Mouse (Mus musculus) forebrain, postnatal 0 days (tissue): ENCODE data around the gene Fastk. TPM values are rescaled to one million over a fixed set of nuclear protein-coding genes. Genes with fewer than 3 reads are reported as not detected.

Experiments used
- ATAC-seq: fragments of 200-750 bp; cut with Nextera tagmentation; 2 replicates; pipeline ENCODE4 v1.8.0; 2017; ENCODE audit warnings: mild to moderate bottlenecking, moderate library complexity
- DNase-seq: peaks from one replicate; pipeline ENCODE4 v3.0.0-alpha.2; 2015
- H3K27ac ChIP-seq: fragments of 300-500 bp; sonication (generic); 2 replicates; pipeline ENCODE4 v1.5.1; 2014; ENCODE audit warnings: low read depth, mild to moderate bottlenecking, antibody characterized with exemption, low read length, moderate library complexity, mixed read lengths
- H3K27me3 ChIP-seq: fragments of 300-500 bp; sonication (generic); 2 replicates; pipeline ENCODE4 v1.6.1; 2014; ENCODE audit warnings: mild to moderate bottlenecking, low read length, mixed read lengths; ENCODE audit not compliant: insufficient read depth
- H3K36me3 ChIP-seq: fragments of 300-500 bp; sonication (generic); 2 replicates; pipeline ENCODE4 v1.6.1; 2014; ENCODE audit warnings: mild to moderate bottlenecking, moderate library complexity; ENCODE audit not compliant: insufficient read depth
- H3K4me1 ChIP-seq: fragments of 300-500 bp; sonication (generic); 2 replicates; pipeline ENCODE4 v1.6.1; 2014; ENCODE audit warnings: antibody characterized with exemption; ENCODE audit not compliant: insufficient read depth
- H3K4me2 ChIP-seq: fragments of 300-500 bp; sonication (generic); 2 replicates; pipeline ENCODE4 v1.6.1; 2014; ENCODE audit warnings: low read depth, mild to moderate bottlenecking, moderate library complexity
- H3K4me3 ChIP-seq: fragments of 300-500 bp; sonication (generic); 2 replicates; pipeline ENCODE4 v1.5.1; 2014; ENCODE audit warnings: low read depth, low read length, mixed read lengths
- H3K9ac ChIP-seq: fragments of 300-500 bp; sonication (generic); 2 replicates; pipeline ENCODE4 v1.6.1; 2014; ENCODE audit warnings: mild to moderate bottlenecking
- H3K9me3 ChIP-seq: fragments of 300-500 bp; sonication (generic); 2 replicates; pipeline ENCODE4 v1.6.1; 2016; ENCODE audit warnings: low read length
- CTCF ChIP-seq: sonication (generic); IDR thresholded peaks from 2 replicates; pipeline ENCODE4 v1.5.1; 2016; ENCODE audit warnings: antibody characterized with exemption, control low read depth, low read depth
- WGBS: fragments of 180-500 bp; shearing (Covaris S2); extraction: QIAGEN DNeasy Blood & Tissue Kit; methylation state at CpG from one replicate; pipeline ENCODE4 v1.1.7; 2014; 5-methylcytosine and 5-hydroxymethylcytosine counted together
- polyA plus RNA-seq: library from polyadenylated mRNA; unstranded; fragments of >200 nt; fragmentation: Nextera tagmentation; extraction: Ambion mirVana; gene quantifications from 2 replicates; pipeline ENCODE4 v1.2.1, GENCODE M21; 2015
- total RNA-seq: library from RNA; depleted of rRNA; stranded (reverse); fragments of >200 nt; gene quantifications from 2 replicates; pipeline ENCODE4 v1.2.3, GENCODE M21; 2014

The Fastk gene
- total and polyA plus RNA-seq, 2 experiments from 2014 or later, result 88.7 to 132 TPM

- H3K36me3 ChIP-seq, result peaks cover 8% of the 10 kb centered on the region; the same call in 1 of the 2 replicates
- H3K4me2 ChIP-seq, result no peak within 1 kb of the TSS
- ATAC-seq (no peak), DNase-seq (no peak)
- TF ChIP-seq CTCF, result no peak
- no peak within 1 kb of the TSS for H3K27ac ChIP-seq
- H3K4me3 ChIP-seq, result no peak within 1 kb of the TSS
- WGBS, result 55% methylated on average over 11 of the region's 11 CpGs
- no peaks in the 10 kb centered on the region for H3K9me3 ChIP-seq
- H3K9ac ChIP-seq, result no peak within 1 kb of the TSS
- no peaks in the 10 kb centered on the region; the same call in 1 of the 2 replicates for H3K4me1 ChIP-seq
- no peaks in the 10 kb centered on the region for H3K27me3 ChIP-seq
These were observed 31.9 kb downstream of the Fastk start, which contains the start of gene Asic3 for GRCm38 (mm10) chr5:24413042-24413693. TSS of gene Asic3 (plus strand) at chr5:24413392.

DNA sequence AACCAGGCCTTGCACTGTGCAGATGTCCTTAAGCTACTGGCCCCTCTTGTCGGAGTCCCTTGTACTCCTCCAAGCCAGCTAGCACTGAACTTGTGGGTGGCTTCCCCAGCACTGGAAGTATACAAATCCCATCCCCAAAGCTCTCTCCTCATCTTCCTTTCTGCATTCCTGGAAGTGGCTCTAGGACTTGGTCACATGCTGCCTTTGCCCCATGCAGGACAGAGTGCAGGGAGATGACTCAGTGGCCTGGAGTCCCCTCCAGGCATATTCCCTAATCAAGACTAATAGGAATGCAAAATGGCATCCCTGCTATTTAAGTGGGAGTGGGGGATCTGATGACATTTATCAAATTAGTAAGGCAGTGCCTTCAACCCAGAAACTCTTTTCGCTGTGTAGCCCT is 33.0 kb downstream of the Fastk start:
- TF ChIP-seq CTCF, result no peak
- H3K27me3 ChIP-seq, result no peaks in the 10 kb centered on the region
- H3K36me3 ChIP-seq, result peaks cover 12% of the 10 kb centered on the region
- H3K4me2 ChIP-seq, result no peak overlapping the region
- H3K4me3 ChIP-seq, result no peak overlapping the region
- DNase-seq (no peak), ATAC-seq (no peak)
- no peaks in the 10 kb centered on the region; the same call in 1 of the 2 replicates for H3K4me1 ChIP-seq
- no peak overlapping the region for H3K9ac ChIP-seq
- H3K9me3 ChIP-seq, result no peaks in the 10 kb centered on the region
- no peak overlapping the region for H3K27ac ChIP-seq
- WGBS, result 87% methylated on average over 2 of the region's 2 CpGs

DNA sequence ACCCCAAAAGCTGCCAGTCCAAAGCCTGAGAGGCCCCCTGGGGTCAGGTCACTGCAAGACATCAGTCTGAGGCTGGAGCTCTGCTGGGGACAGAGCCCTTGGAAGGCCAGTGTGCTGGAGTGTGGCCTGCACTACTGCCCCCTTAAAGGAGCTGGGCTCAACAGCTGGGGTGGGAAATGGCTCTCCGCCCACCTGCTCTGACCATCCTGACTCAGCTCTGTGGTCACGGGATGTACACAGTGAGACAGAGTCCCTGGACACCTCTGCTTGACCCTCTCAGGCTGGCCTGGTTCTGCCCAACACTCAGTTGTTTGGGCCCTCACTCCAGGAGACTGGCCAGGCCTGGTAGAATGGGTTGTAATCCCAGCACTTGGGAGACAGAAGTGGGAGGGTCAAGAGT is 35.6 kb downstream of the Fastk start:
- Histone ChIP-seq H3K9ac (no peak overlapping the region), H3K4me2 (no peak overlapping the region), H3K9me3 (no peaks in the 10 kb centered on the region), H3K27me3 (no peaks in the 10 kb centered on the region), H3K4me1 (no peaks in the 10 kb centered on the region), H3K4me3 (no peak overlapping the region), H3K36me3 (peaks cover 33% of the 10 kb centered on the region), H3K27ac (no peak overlapping the region)
- no peak for DNase-seq
- TF ChIP-seq CTCF, result no peak
- no peak for ATAC-seq
- WGBS, result 68% methylated on average over 2 of the region's 2 CpGs

DNA sequence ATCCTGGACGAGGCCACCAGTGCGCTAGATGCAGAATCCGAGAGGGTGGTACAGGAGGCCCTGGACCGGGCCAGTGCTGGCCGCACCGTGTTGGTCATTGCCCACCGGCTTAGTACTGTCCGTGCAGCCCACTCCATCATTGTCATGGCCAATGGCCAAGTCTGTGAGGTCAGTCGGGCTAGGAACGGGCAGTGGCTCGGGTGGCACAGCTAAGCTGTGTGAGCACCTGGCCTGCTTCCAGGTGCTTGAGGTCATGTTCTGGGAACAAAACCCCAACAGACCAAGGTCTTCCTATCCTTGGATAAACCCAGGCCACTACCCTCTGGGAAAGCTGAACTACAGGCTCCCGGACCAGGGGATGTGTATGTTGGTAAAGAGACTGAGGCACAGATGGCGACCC is 36.4 kb downstream of the Fastk start:
- no peak for DNase-seq
- TF ChIP-seq CTCF, result no peak

DNA sequence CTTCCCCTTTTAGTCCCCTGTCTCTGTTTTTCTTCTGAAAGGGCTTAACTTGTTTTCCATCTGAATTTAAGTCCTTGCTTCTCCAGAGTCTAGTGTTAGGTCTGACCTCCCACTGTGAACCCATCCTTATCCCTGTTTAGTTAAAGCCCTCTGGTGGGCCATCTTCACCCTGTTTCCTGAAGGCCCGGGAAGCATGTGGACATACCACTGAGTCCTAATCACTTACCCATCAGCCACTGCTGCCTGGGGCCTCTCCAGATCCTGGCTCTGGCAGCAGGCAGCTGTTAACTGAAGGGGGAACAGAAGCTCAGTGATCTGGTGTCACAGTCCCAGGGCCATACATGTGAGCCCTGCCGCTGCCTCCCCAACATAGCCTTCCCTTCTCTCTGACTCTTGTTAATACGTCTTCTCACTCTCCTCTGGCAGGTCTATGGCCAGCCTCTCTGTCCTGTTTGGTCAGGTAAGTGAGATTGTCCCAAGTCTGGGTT is 39.7 kb downstream of the Fastk start:
- WGBS, result 74% methylated on average over 3 of the region's 3 CpGs
- H3K4me3 ChIP-seq, result no peak overlapping the region
- no peaks in the 10 kb centered on the region for H3K4me1 ChIP-seq
- H3K36me3 ChIP-seq, result peaks cover 61% of the 10 kb centered on the region
- H3K4me2 ChIP-seq, result no peak overlapping the region
- no peak for TF ChIP-seq CTCF
- H3K27ac ChIP-seq, result no peak overlapping the region
- ATAC-seq (no peak), DNase-seq (no peak)
- H3K9ac ChIP-seq, result no peak overlapping the region
- no peaks in the 10 kb centered on the region for H3K9me3 ChIP-seq
- no peaks in the 10 kb centered on the region for H3K27me3 ChIP-seq

More for the DNA sequence above, 36.4 kb downstream of the Fastk start:
- no peak for ATAC-seq
- Histone ChIP-seq H3K9me3 (no peaks in the 10 kb centered on the region), H3K4me2 (no peak overlapping the region), H3K27me3 (no peaks in the 10 kb centered on the region), H3K4me1 (no peaks in the 10 kb centered on the region), H3K9ac (no peak overlapping the region), H3K4me3 (no peak overlapping the region), H3K36me3 (peaks cover 41% of the 10 kb centered on the region), H3K27ac (no peak overlapping the region)
- 77% methylated on average over 13 of the region's 13 CpGs for WGBS

- no peaks in the 10 kb centered on the region for H3K9me3 ChIP-seq
- ATAC-seq (no peak), DNase-seq (no peak)
- no peak overlapping the region for H3K4me2 ChIP-seq
- H3K36me3 ChIP-seq, result peaks cover 60% of the 10 kb centered on the region
- 84% methylated on average over 6 of the region's 6 CpGs for WGBS
- no peak for TF ChIP-seq CTCF
- no peak overlapping the region for H3K27ac ChIP-seq
- no peak overlapping the region for H3K4me3 ChIP-seq
- no peak overlapping the region for H3K9ac ChIP-seq
- no peaks in the 10 kb centered on the region for H3K27me3 ChIP-seq
- H3K4me1 ChIP-seq, result no peaks in the 10 kb centered on the region
These were observed 40.3 kb downstream of the Fastk start for GRCm38 (mm10) chr5:24404594-24405360.

DNA sequence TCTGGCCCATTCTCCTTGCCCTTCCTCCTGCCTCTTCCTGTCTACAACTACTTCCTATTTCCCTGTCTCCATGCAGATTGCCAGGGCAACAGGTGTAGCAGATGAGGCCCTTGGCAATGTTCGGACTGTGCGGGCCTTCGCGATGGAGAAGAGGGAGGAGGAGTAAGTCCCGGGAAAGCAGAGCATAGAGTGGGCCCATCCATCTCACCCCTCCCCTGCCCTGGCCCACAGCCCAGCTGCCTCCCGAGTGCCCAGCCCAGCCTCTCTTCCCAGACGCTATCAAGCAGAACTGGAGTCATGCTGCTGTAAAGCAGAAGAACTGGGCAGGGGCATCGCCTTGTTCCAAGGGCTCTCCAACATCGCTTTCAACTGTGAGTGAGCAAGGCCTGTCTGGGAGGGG is 43.1 kb downstream of the Fastk start:
- Histone ChIP-seq H3K4me2 (no peak overlapping the region), H3K27me3 (no peaks in the 10 kb centered on the region), H3K27ac (no peak overlapping the region), H3K4me3 (no peak overlapping the region), H3K9ac (no peak overlapping the region), H3K36me3 (peaks cover 48% of the 10 kb centered on the region), H3K9me3 (no peaks in the 10 kb centered on the region), H3K4me1 (no peaks in the 10 kb centered on the region)
- WGBS, result 60% methylated on average over 9 of the region's 9 CpGs
- ATAC-seq (peak; percentile 28; the same call in 1 of the 2 replicates), DNase-seq (no peak)
- TF ChIP-seq CTCF, result no peak
